Comparison of ENCODE assay signal across 12 mouse cellular contexts in the genomic region with DNA sequence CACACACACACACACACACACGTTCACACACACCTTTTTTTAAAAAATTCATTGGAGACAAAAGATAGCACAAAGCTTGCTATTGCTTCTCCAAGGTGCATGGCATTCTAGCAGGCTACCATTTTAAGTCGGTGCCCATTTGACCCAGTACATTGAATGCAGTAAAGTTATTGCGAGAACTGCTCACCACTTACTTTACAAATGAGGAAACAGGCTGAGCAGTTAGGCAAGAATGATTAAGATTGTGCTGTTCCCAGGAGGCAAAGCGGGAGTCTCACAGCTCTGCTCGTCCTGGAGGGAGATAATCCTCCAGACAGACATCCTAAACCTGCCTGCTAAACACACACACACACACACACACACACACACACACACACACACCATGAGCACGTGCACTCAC. TPM values are rescaled to one million over a fixed set of nuclear protein-coding genes. Genes with fewer than 3 reads are reported as not detected.
"Had no signal": no experiment of that assay in that cellular context is flagged by ENCODE, and none has a peak within 500 bp of the region (broad histone marks: within the 10 kb centered on the region; RNA-seq: fewer than 3 reads in every experiment).

No protein-coding gene starts in this region.

- DNase-seq: right cerebral cortex, adult 18-20 months; right cerebral cortex, postnatal 14 days; right cerebral cortex, postnatal 25 days; right cerebral cortex, postnatal 4 days; spleen, adult 18-20 months; thymus, adult 18-20 months; thymus, adult 2 months; thymus, postnatal 14 days; thymus, postnatal 25 days; thymus, postnatal 36 days; thymus, postnatal 4 days had no signal

RNA-seq across cellular contexts. Expression of gene Dnajc6, which starts 4.7 kb away (rescaled TPM):
- total RNA-seq: neutrophil, adult 5-6 weeks had no signal
